Mouse (Mus musculus): Measurements from ENCODE around the gene Zkscan14.

Zkscan14 gene

GRCm38 (mm10) chr5:145202446-145202845 lies 778 bp upstream of the Zkscan14 start:
- no peak for DNase-seq (ENCODE audit: low spot score)

DNA sequence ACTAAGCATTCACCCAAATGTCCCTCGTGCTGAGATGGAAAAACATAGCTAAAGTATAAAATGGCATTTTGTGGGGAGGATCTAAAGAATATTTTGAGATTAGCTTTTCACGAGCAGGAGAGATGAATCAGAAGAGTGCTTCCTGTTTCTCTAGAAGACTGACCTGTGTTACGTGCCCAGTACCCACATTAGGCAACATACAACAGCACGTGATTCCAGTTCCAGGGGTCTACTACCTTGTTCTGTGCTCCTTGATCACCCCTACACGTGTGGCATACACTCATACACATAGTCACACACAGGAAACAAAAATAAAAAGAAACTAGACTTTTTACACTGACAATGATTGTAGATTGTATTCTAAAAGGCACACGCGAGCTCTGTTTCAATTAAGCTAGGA lies 1.3 kb downstream of the Zkscan14 start:
- no peak for DNase-seq (ENCODE audit: low spot score)

DNA sequence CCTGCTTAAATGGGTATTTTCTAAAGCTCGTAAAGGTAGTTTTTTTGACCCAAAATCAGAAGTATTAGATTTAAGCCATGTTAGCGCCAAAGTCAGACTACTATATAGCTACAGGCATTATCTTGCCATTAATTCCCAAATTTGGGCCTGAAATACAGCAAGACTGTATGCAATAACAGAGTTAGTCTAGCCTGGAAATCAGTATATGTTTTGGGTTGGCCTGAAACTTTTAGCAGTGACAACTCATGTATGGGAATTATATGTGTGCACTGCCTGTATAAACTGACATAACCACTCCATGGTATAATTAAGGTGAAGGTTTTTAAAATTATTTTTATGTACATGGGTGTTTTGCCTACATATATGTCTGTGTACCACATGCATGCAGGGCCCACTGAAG lies 9.7 kb downstream of the Zkscan14 start, which contains the start of gene Atp5j2:
Gene Atp5j2 (minus strand): TSS at position 101 of the 400 bp plus-strand sequence.
- DNase-seq (ENCODE audit: low spot score): no peak

GRCm38 (mm10) chr5:145190875-145191798 lies 10.5 kb downstream of the Zkscan14 start:
- DNase-seq (ENCODE audit: low spot score): peak; percentile 89

DNA sequence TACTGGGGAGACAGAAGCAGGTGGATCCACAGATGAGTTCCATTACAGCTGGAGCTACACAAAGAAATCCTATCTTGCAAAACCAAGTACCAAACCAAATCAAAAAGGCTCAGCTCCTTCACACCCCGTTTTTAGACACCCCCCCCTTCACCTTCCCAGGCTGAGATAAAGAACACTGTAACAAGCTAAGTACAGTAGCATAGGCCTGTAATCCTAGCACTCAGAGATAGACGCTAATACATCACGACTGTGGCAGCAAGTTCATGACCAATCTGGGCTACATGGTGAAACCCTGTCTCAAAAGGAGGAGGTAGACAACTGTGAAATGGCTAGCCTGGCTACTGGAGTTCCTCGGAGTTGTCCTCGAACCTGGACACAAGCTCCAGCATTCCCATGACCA lies 11.3 kb downstream of the Zkscan14 start:
- no peak for DNase-seq (ENCODE audit: low spot score)

DNA sequence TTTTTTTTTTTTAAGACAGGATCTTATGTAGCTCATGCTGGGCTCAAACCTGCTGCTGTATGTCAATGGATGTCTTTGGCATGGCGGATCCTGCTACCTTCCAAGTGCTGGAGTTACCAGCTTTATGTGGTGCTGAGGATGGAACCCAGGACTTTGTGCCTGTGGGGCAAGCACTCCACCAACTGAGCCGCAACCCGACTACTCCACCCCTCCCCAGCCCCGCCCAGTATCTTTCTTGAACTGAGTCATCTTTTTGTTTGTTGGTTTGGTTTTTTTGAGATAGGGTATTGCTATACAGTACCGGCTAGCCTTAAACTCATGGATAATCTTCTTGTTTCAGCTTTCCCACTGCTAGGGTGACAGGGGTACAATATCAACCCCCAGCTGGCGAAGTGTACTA lies 12.3 kb downstream of the Zkscan14 start:
- DNase-seq (ENCODE audit: low spot score): no peak

- no peak for DNase-seq (ENCODE audit: low spot score)
Observed at GRCm38 (mm10) chr5:145185244-145185643, 16.4 kb downstream of the Zkscan14 start.

GRCm38 (mm10) chr5:145178461-145178980 lies 23.1 kb downstream of the Zkscan14 start:
- DNase-seq (ENCODE audit: low spot score): no peak

DNA sequence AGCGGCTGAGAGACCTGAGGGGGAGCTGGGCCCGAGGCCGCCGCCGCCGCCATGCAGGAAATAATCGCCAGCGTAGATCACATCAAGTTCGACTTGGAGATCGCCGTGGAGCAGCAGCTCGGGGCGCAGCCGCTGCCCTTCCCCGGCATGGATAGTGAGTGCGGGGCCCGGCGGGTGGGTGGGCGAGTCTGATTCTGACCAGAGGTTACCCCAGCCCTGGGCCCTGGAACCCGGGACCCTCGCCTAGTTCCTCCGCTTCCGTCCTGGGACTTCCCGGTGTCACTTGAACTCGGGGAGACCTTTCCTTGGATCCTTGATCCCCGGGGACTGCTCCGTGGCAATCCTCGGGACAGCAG lies 34.4 kb downstream of the Zkscan14 start:
- no peak for DNase-seq (ENCODE audit: low spot score)

- DNase-seq (ENCODE audit: low spot score): peak; percentile 99
Observed at GRCm38 (mm10) chr5:145166536-145167305, 34.9 kb downstream of the Zkscan14 start, which contains the start of the genes Ptcd1 and Cpsf4. Ptcd1 (minus strand) TSS chr5:145167108. Cpsf4 (plus strand) TSS chr5:145167213.

GRCm38 (mm10) chr5:145165184-145165583 lies 36.5 kb downstream of the Zkscan14 start:
- DNase-seq (ENCODE audit: low spot score): no peak

DNA sequence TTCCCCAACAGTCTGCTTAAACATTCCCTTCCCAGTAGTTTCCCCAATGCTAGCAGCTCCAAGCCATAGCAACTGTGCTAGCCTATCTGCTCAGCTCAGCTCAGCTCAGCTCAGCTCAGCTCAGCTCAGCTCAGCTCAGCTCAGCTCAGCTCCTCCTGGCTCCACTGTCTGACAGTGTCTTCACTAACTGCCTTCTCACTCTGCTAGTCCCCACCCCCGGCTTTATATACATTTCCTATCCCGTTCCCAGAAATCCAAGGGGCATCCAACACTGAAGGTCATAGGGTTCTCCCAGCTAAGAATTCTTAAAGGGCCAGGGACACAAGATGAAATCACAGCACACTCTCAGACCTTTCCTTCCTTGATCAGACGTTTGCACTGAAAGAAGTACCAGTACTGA lies 37.0 kb downstream of the Zkscan14 start:
- DNase-seq (ENCODE audit: low spot score): no peak

DNA sequence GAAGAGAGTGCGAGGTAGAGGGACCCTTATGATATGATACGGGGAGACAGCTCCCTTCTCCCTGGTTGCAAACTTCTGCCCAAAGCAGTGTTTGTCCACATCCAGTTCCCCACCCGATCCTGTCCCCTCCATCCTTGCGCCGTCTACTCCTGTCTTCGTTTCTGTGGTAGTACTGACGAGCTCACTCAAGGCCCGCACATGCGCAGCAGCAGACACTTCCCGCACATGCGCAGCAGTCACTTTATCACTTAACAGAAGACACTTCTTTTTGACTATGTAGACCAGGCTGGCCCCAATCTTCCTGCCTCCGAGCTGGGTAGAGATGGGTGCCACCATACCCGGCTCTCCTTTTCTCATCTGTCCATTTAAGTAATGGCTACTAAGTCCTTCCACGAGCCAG lies 40.3 kb downstream of the Zkscan14 start:
- DNase-seq (ENCODE audit: low spot score): no peak

- no peak for DNase-seq (ENCODE audit: low spot score)
Observed at GRCm38 (mm10) chr5:145152690-145153089, 49.0 kb downstream of the Zkscan14 start.

GRCm38 (mm10) chr5:145149294-145149693 lies 52.4 kb downstream of the Zkscan14 start:
- DNase-seq (ENCODE audit: low spot score): no peak

DNA sequence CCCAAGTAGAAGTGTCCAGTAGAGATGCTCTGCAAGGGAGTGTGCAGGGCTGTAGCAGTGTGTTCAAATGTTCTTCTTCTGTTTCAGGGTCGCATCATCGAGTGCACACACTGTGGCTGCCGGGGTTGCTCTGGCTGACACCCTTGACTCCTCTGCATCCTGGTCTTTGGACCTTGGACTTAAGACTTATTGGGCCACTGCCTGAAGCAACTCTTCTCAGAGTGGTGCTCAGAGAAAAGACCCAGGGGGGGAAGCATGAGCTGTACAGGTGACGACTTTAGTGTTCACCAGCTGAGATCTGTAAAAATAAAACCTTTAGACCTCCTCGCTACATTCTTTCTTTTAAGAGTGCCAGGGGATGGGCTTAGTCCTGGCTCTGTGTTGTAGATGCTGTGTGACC lies 53.9 kb downstream of the Zkscan14 start:
- no peak for DNase-seq (ENCODE audit: low spot score)
